Mouse (Mus musculus) forebrain, embryonic 14.5 days (tissue): ENCODE data around the gene Vamp4. TPM values are rescaled to one million over a fixed set of nuclear protein-coding genes. Genes with fewer than 3 reads are reported as not detected.

Experiments used
- ATAC-seq: fragments of 200-750 bp; cut with Nextera tagmentation; 2 replicates; pipeline ENCODE4 v1.8.0; 2017; ENCODE audit warnings: mild to moderate bottlenecking, moderate library complexity
- DNase-seq: peaks from one replicate; pipeline ENCODE4 v3.0.0-alpha.2; 2015; ENCODE audit warnings: low spot score
- H3K27ac ChIP-seq: fragments of 300-500 bp; sonication (generic); 2 replicates; pipeline ENCODE4 v1.5.1; 2014; ENCODE audit warnings: low read depth, mild to moderate bottlenecking, control low read depth, low read length, moderate library complexity
- H3K27me3 ChIP-seq: fragments of 300-500 bp; sonication (generic); replicated peaks from 2 replicates; pipeline ENCODE4 v1.6.1; 2014; ENCODE audit warnings: low read length, control low read depth, mixed read lengths; ENCODE audit not compliant: control insufficient read depth, insufficient read depth
- H3K36me3 ChIP-seq: fragments of 300-500 bp; sonication (generic); 2 replicates; pipeline ENCODE4 v1.6.1; 2014; ENCODE audit warnings: low read length, control low read depth; ENCODE audit not compliant: control insufficient read depth, insufficient read depth
- H3K4me1 ChIP-seq: fragments of 300-500 bp; sonication (generic); 2 replicates; pipeline ENCODE4 v1.6.1; 2014; ENCODE audit warnings: antibody characterized with exemption, low read length, control low read depth; ENCODE audit not compliant: control insufficient read depth, insufficient read depth
- H3K4me2 ChIP-seq: fragments of 300-500 bp; sonication (generic); 2 replicates; pipeline ENCODE4 v1.6.1; 2014; ENCODE audit warnings: mild to moderate bottlenecking, control low read depth, low read length
- H3K4me3 ChIP-seq: fragments of 300-500 bp; sonication (generic); 2 replicates; pipeline ENCODE4 v1.5.1; 2014; ENCODE audit warnings: low read depth, low read length, control low read depth
- H3K9ac ChIP-seq: fragments of 300-500 bp; sonication (generic); 2 replicates; pipeline ENCODE4 v1.6.1; 2014; ENCODE audit warnings: mild to moderate bottlenecking, low read length, control low read depth, moderate library complexity
- H3K9me3 ChIP-seq: fragments of 300-500 bp; sonication (generic); replicated peaks from 2 replicates; pipeline ENCODE4 v1.6.1; 2016; ENCODE audit warnings: low read length, control low read depth, mixed read lengths; ENCODE audit not compliant: control insufficient read depth
- WGBS: fragments of 180-500 bp; shearing (Covaris S2); extraction: QIAGEN DNeasy Blood & Tissue Kit; methylation state at CpG from one replicate; pipeline ENCODE4 v1.1.7; 2014; 5-methylcytosine and 5-hydroxymethylcytosine counted together
- polyA plus RNA-seq: library from polyadenylated mRNA; unstranded; fragments of >200 nt; fragmentation: Nextera tagmentation; extraction: Ambion mirVana; gene quantifications from 2 replicates; pipeline ENCODE4 v1.2.1, GENCODE M21; 2014

Vamp4 gene
- polyA plus RNA-seq, 1 experiment from 2014 or later = 52.3 TPM

GRCm38 (mm10) chr1:162570931-162571601 lies 751 bp downstream of the Vamp4 start:
- under 1% methylated on average over 46 of the region's 46 CpGs for WGBS
- peak overlapping the region; percentile 91 for H3K4me3 ChIP-seq
- peak overlapping the region; percentile 91 for H3K9ac ChIP-seq
- H3K9me3 ChIP-seq = no peaks in the 10 kb centered on the region
- peaks cover 10% of the 10 kb centered on the region for H3K36me3 ChIP-seq
- H3K27me3 ChIP-seq = no peaks in the 10 kb centered on the region
- ATAC-seq (no peak), DNase-seq (peak; percentile 59)
- peak overlapping the region; percentile 69 for H3K4me2 ChIP-seq
- H3K4me1 ChIP-seq = no peaks in the 10 kb centered on the region
- peak overlapping the region; percentile 89 for H3K27ac ChIP-seq

GRCm38 (mm10) chr1:162575098-162575497 lies 4.8 kb downstream of the Vamp4 start:
- no peaks in the 10 kb centered on the region for H3K9me3 ChIP-seq
- H3K27ac ChIP-seq = no peak overlapping the region

DNA sequence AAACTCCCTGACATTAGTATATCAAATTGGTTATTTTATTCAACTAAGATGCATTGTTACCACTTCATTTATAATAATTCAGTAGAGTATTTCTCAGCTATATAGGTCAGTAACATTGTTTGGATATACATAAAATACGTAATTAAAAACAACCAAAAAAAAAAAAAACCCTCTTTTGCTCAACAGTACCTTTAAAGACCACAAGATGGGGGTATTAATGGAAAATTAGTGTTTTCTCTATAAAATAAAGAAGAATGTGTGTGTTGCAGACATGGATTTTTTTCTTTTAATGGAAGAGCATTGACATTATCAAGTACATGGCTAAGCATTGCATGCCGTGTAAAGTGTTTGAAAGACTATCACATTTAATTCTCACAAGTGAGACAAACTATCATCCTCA lies 12.6 kb downstream of the Vamp4 start:
- no peaks in the 10 kb centered on the region for H3K4me1 ChIP-seq
- no peak overlapping the region for H3K27ac ChIP-seq
- 86% methylated on average over 2 of the region's 2 CpGs for WGBS
- ATAC-seq (no peak), DNase-seq (peak; percentile 8)
- H3K27me3 ChIP-seq = no peaks in the 10 kb centered on the region
- no peak overlapping the region for H3K4me2 ChIP-seq
- H3K9ac ChIP-seq = no peak overlapping the region
- H3K36me3 ChIP-seq = peaks cover 31% of the 10 kb centered on the region
- no peak overlapping the region for H3K4me3 ChIP-seq
- no peaks in the 10 kb centered on the region for H3K9me3 ChIP-seq

More at GRCm38 (mm10) chr1:162575098-162575497, 4.8 kb downstream of the Vamp4 start:
- Histone ChIP-seq H3K9ac (no peak overlapping the region), H3K4me2 (no peak overlapping the region), H3K27me3 (no peaks in the 10 kb centered on the region), H3K36me3 (peaks cover 22% of the 10 kb centered on the region), H3K4me3 (no peak overlapping the region), H3K4me1 (no peaks in the 10 kb centered on the region)
- WGBS = 97% methylated on average over 3 of the region's 3 CpGs
- DNase-seq = no peak
- no peak for ATAC-seq

DNA sequence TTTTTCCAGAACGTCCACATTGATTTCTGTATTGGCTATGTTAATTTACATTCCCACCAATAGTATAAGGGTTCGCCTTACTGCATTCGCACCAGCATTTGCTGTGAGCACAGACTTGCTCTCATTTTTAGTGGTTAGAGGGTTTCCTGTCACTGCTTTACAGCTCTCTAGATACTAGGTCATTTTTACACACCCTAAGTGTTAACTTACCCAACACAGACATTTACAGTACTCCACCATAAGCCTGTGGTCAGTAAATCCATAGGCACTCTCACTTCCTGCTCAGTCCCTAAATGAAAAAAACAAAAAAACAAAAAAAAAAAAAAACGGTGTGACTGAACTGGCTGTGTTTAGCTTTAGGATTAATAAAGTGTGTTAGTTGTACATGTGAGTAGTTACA lies 16.0 kb downstream of the Vamp4 start:
- no peaks in the 10 kb centered on the region for H3K27me3 ChIP-seq
- no peak for DNase-seq
- ATAC-seq = no peak
- H3K4me2 ChIP-seq = no peak overlapping the region
- H3K4me1 ChIP-seq = no peaks in the 10 kb centered on the region; the same call in 1 of the 2 replicates
- no peak overlapping the region for H3K4me3 ChIP-seq
- H3K9me3 ChIP-seq = no peaks in the 10 kb centered on the region
- WGBS = 84% methylated on average over 4 of the region's 4 CpGs
- H3K36me3 ChIP-seq = peaks cover 22% of the 10 kb centered on the region
- H3K9ac ChIP-seq = no peak overlapping the region
- H3K27ac ChIP-seq = no peak overlapping the region

DNA sequence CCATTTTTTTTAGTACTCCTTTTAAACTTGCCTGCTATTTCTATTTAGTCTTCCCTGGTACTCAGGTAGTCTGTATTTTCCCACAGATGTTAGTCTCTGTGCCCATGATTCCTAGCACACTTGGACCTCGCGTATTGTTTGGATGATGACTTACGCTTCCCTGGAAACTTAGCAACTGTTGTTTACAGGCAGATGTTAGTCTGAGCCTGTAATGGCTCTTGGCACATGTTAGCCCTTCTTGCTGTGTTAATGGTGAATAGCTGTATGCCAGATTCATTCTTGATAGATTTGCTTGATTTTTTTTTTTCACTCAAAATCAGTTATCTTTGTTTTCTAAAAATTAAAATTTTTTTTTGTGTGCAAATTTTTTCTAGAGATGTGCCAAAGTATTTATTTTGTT lies 18.3 kb downstream of the Vamp4 start:
- Histone ChIP-seq H3K4me1 (no peaks in the 10 kb centered on the region; the same call in 1 of the 2 replicates), H3K27ac (no peak overlapping the region), H3K36me3 (peaks cover 13% of the 10 kb centered on the region), H3K9me3 (no peaks in the 10 kb centered on the region), H3K27me3 (no peaks in the 10 kb centered on the region), H3K4me2 (no peak overlapping the region), H3K4me3 (no peak overlapping the region), H3K9ac (no peak overlapping the region)
- DNase-seq (peak; percentile 34), ATAC-seq (0 out of 2 replicates have a peak, but pooled peaks have one; percentile 32)
- 74% methylated on average over 3 of the region's 3 CpGs for WGBS

GRCm38 (mm10) chr1:162589443-162589842 lies 19.1 kb downstream of the Vamp4 start:
- Histone ChIP-seq H3K4me1 (no peaks in the 10 kb centered on the region; the same call in 1 of the 2 replicates), H3K9me3 (no peaks in the 10 kb centered on the region), H3K4me3 (no peak overlapping the region), H3K4me2 (no peak overlapping the region), H3K36me3 (peaks cover 8% of the 10 kb centered on the region), H3K27ac (no peak overlapping the region), H3K9ac (no peak overlapping the region), H3K27me3 (no peaks in the 10 kb centered on the region)
- 6% methylated on average over 9 of the region's 9 CpGs for WGBS
- DNase-seq (peak; percentile 56), ATAC-seq (peak; percentile 85)

DNA sequence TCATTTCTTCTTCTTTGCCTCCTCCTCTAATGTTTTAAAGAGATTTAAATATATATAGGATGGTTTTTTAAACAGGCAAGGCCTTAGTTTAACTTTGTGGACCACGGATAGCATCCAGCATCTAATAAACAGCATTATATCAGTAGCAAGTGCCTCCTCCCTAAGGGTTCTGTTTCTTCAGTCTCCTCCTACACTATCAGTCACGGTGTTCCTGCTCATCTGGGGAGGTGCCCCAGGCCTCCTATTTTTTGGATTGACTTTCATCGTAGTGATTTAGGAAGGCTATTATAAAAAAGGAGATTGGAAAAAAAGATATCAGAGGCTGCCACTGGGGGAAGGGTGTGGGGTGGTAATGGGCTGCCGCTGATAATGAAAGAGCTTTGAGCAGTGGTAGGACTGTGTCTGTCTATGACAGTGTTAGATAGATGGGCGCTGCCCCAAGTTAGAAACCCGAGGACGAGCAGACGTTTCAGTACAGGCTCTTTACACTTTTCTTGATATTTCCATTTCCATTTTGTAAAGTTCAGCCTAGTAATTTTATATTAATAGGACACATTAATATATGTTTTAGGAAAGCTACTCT lies 20.2 kb downstream of the Vamp4 start:
- Histone ChIP-seq H3K36me3 (peaks cover 8% of the 10 kb centered on the region), H3K4me1 (no peaks in the 10 kb centered on the region; the same call in 1 of the 2 replicates), H3K9ac (no peak overlapping the region), H3K9me3 (no peaks in the 10 kb centered on the region), H3K27me3 (no peaks in the 10 kb centered on the region), H3K4me3 (no peak overlapping the region), H3K27ac (no peak overlapping the region), H3K4me2 (no peak overlapping the region)
- ATAC-seq (no peak), DNase-seq (no peak)
- 88% methylated on average over 8 of the region's 8 CpGs for WGBS

- Histone ChIP-seq H3K9me3 (no peaks in the 10 kb centered on the region), H3K9ac (no peak overlapping the region), H3K4me2 (no peak overlapping the region), H3K4me1 (no peaks in the 10 kb centered on the region), H3K27ac (no peak overlapping the region), H3K27me3 (no peaks in the 10 kb centered on the region), H3K36me3 (peaks cover 24% of the 10 kb centered on the region), H3K4me3 (no peak overlapping the region)
- ATAC-seq (no peak), DNase-seq (no peak)
- 92% methylated on average over 3 of the region's 3 CpGs for WGBS
Observed at GRCm38 (mm10) chr1:162597379-162598102, 27.2 kb downstream of the Vamp4 start.

DNA sequence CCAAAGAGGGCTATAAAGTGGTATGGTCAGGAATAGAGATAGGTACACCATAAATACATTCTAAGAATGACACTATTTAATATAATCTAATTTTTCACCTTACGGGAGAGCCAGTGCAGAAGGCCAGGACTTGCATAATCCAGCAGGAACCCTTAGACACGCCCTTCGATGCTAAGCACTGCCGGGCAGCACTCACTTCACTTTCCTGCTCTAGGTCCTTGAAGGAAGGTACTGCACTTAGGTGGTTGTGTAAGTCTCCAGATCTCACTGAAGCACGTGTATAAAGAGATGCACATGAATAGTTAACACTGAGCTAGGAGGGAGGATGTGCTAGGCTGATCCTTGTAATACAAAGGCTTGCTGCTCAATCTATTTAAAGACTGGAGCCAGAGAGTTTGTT lies 29.3 kb downstream of the Vamp4 start:
- H3K4me1 ChIP-seq = no peaks in the 10 kb centered on the region
- no peak overlapping the region for H3K4me3 ChIP-seq
- H3K9me3 ChIP-seq = no peaks in the 10 kb centered on the region
- 92% methylated on average over 5 of the region's 5 CpGs for WGBS
- H3K27ac ChIP-seq = no peak overlapping the region
- peaks cover 23% of the 10 kb centered on the region for H3K36me3 ChIP-seq
- ATAC-seq (no peak), DNase-seq (no peak)
- H3K9ac ChIP-seq = no peak overlapping the region
- no peak overlapping the region for H3K4me2 ChIP-seq
- no peaks in the 10 kb centered on the region for H3K27me3 ChIP-seq
